Mouse (Mus musculus): ENCODE results near the gene Rgs10. TPM values are rescaled to one million over a fixed set of nuclear protein-coding genes. Genes with fewer than 3 reads are reported as not detected.

The Rgs10 gene
- total and polyA plus RNA-seq, 3 experiments: 5.4 to 7.4 (median 6.5) TPM

- Histone ChIP-seq H3K4me3 (replicated peaks in 1 of 3; ENCODE audit: low read depth in 2 of 3, low read length in 2 of 3, poor library complexity in 1 of 3) (no peak overlapping the region), H3K9me3 (replicated peaks; ENCODE audit: low read length) (peaks cover 7% of the 10 kb centered on the region), H3K4me2 (ENCODE audit: insufficient read depth, low read depth, poor library complexity, severe bottlenecking) (no peak overlapping the region), H3K36me3 (replicated peaks in 1 of 2; ENCODE audit: control insufficient read depth in 1 of 2, insufficient read depth in 1 of 2, low read length in 1 of 2) (no peaks in the 10 kb centered on the region), H3K27ac (ENCODE audit: insufficient read depth, low read depth) (no peak overlapping the region), H3K9ac (ENCODE audit: insufficient read depth, low read depth) (no peak overlapping the region), H3K79me2 (replicated peaks; ENCODE audit: control insufficient read depth, extremely low read depth, insufficient read depth, poor library complexity, severe bottlenecking) (no peaks in the 10 kb centered on the region), H3K27me3 (replicated peaks) (no peaks in the 10 kb centered on the region), H3K4me1 (ENCODE audit: control insufficient read depth in 1 of 2, insufficient read depth in 2 of 2) (no peaks in the 10 kb centered on the region)
- no peak for DNase-seq (ENCODE audit: extremely low read depth)
- in situ Hi-C loops (cut with MboI; ENCODE audit: low pct_ligation_motif_present, low pct_unique_long_range_greater_than_20kb, low sequenced_read_pairs) (no loop called here), dilution Hi-C loops (cut with MboI; ENCODE audit: extremely low pct_ligation_motif_present, extremely low pct_unique_long_range_greater_than_20kb, low sequenced_read_pairs) (no loop called here)
- TF ChIP-seq HCFC1 (IDR thresholded peaks at IDR 0.05; ENCODE audit: low read depth, low read length) (no peak), CHD1 (IDR thresholded peaks at IDR 0.05; ENCODE audit: low read depth, low read length) (no peak), RCOR1 (conservative IDR thresholded peaks at IDR 0.05; ENCODE audit: low read depth, low read length) (no peak), SMC3 (IDR thresholded peaks at IDR 0.05; ENCODE audit: low read depth, low read length) (no peak), EP300 (IDR thresholded peaks at IDR 0.05; ENCODE audit: low read length) (no peak), USF1 (IDR thresholded peaks at IDR 0.05; ENCODE audit: low read depth, low read length) (no peak), BHLHE40 (IDR thresholded peaks at IDR 0.05; ENCODE audit: low read depth, low read length) (no peak), IRF4 (IDR thresholded peaks at IDR 0.05; ENCODE audit: low read depth, low read length) (no peak), ZNF384 (IDR thresholded peaks at IDR 0.05; ENCODE audit: low read depth, low read length) (no peak), ETS1 (conservative IDR thresholded peaks at IDR 0.05; ENCODE audit: low read depth, low read length) (no peak), GABPA (IDR thresholded peaks at IDR 0.05; ENCODE audit: insufficient replicate concordance, low read depth, low read length) (no peak), JUND (conservative IDR thresholded peaks at IDR 0.05; ENCODE audit: low read depth, low read length) (no peak), JUN (IDR thresholded peaks at IDR 0.05; ENCODE audit: insufficient read depth, low read depth, low read length) (no peak), ZMIZ1 (IDR thresholded peaks at IDR 0.05; ENCODE audit: low read depth, low read length) (no peak), MAZ (IDR thresholded peaks at IDR 0.05; ENCODE audit: low read depth, low read length) (no peak), MAX (IDR thresholded peaks at IDR 0.05; ENCODE audit: low read length) (no peak), PAX5 (IDR thresholded peaks at IDR 0.05; ENCODE audit: low read length) (no peak), ZKSCAN1 (IDR thresholded peaks at IDR 0.05; ENCODE audit: borderline replicate concordance, low read depth, low read length) (no peak), TCF12 (IDR thresholded peaks at IDR 0.05; ENCODE audit: low read depth, low read length) (no peak), USF2 (conservative IDR thresholded peaks at IDR 0.05; ENCODE audit: low read depth, low read length) (no peak)
These were observed 49.7 kb downstream of the Rgs10 start for GRCm38 (mm10) chr7:128368828-128369227.

GRCm38 (mm10) chr7:128366654-128367053 lies 51.9 kb downstream of the Rgs10 start:
- Histone ChIP-seq H3K4me3 (replicated peaks in 1 of 3; ENCODE audit: low read depth in 2 of 3, low read length in 2 of 3, poor library complexity in 1 of 3) (no peak overlapping the region), H3K4me1 (ENCODE audit: control insufficient read depth in 1 of 2, insufficient read depth in 2 of 2) (peaks cover 3 to 4% of the 10 kb centered on the region in 2 experiments; a peak in 2 of 4 replicates), H3K36me3 (replicated peaks in 1 of 2; ENCODE audit: control insufficient read depth in 1 of 2, insufficient read depth in 1 of 2, low read length in 1 of 2) (no peaks in the 10 kb centered on the region), H3K79me2 (replicated peaks; ENCODE audit: control insufficient read depth, extremely low read depth, insufficient read depth, poor library complexity, severe bottlenecking) (no peaks in the 10 kb centered on the region), H3K9ac (ENCODE audit: insufficient read depth, low read depth) (no peak overlapping the region), H3K27me3 (replicated peaks) (no peaks in the 10 kb centered on the region), H3K9me3 (replicated peaks; ENCODE audit: low read length) (no peaks in the 10 kb centered on the region), H3K27ac (ENCODE audit: insufficient read depth, low read depth) (no peak overlapping the region), H3K4me2 (ENCODE audit: insufficient read depth, low read depth, poor library complexity, severe bottlenecking) (no peak overlapping the region)
- dilution Hi-C loops (cut with MboI; ENCODE audit: extremely low pct_ligation_motif_present, extremely low pct_unique_long_range_greater_than_20kb, low sequenced_read_pairs): no loop called here
- in situ Hi-C loops (cut with MboI; ENCODE audit: low pct_ligation_motif_present, low pct_unique_long_range_greater_than_20kb, low sequenced_read_pairs): no loop called here
- DNase-seq (ENCODE audit: extremely low read depth): no peak
- TF ChIP-seq GABPA (IDR thresholded peaks at IDR 0.05; ENCODE audit: insufficient replicate concordance, low read depth, low read length) (no peak), NELFE (IDR thresholded peaks at IDR 0.05; ENCODE audit: low read depth, low read length) (no peak), PAX5 (IDR thresholded peaks at IDR 0.05; ENCODE audit: low read length) (no peak), RCOR1 (conservative IDR thresholded peaks at IDR 0.05; ENCODE audit: low read depth, low read length) (no peak), SMC3 (IDR thresholded peaks at IDR 0.05; ENCODE audit: low read depth, low read length) (no peak), NRF1 (IDR thresholded peaks at IDR 0.05; ENCODE audit: low read depth, low read length) (no peak), TBP (conservative IDR thresholded peaks at IDR 0.05; ENCODE audit: low read depth, low read length) (no peak), JUND (conservative IDR thresholded peaks at IDR 0.05; ENCODE audit: low read depth, low read length) (no peak), IRF4 (IDR thresholded peaks at IDR 0.05; ENCODE audit: low read depth, low read length) (no peak), ZKSCAN1 (IDR thresholded peaks at IDR 0.05; ENCODE audit: borderline replicate concordance, low read depth, low read length) (no peak), ELF1 (IDR thresholded peaks at IDR 0.05; ENCODE audit: low read depth, low read length) (no peak)

All from CH12.LX (cell line).